Mouse (Mus musculus): ENCODE measurements around the gene Ston2.

DNA sequence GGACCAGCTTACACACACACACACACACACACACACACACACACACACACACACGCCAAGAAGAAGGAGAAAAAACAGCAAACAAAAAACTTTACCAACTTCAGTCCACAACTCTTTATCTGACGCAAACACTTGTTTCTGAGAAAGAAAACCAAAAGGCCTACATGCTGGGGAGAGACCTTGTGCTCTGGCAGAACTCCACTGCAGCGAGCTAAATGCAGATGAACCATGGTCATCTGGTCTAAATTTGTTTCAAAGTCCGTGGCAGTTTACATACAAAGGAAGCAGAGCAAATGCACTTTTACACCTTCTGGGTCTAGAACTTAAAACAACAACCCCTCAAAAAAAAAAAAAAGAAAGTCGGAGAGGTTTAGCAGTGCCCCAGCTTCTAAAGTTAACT is 79.0 kb downstream of the Ston2 start:
- no peak for TF ChIP-seq CTCF (IDR thresholded peaks at IDR 0.05; ENCODE audit: low read depth)
- TF ChIP-seq EP300 (IDR thresholded peaks at IDR 0.05; ENCODE audit: low read depth) = no peak
